Mouse (Mus musculus) ES-E14 (cell line): Measurements from ENCODE around the gene Ophn1. TPM values are rescaled to one million over a fixed set of nuclear protein-coding genes. Genes with fewer than 3 reads are reported as not detected.

Source experiments
- DNase-seq: peaks from one replicate; pipeline ENCODE4 v3.0.0-alpha.2; 2013; ENCODE audit warnings: low read depth, low spot score
- H3K27ac ChIP-seq: 2 replicates; pipeline ENCODE4 v1.5.1; 2012; ENCODE audit warnings: low read depth, mild to moderate bottlenecking, low read length, moderate library complexity, mixed read lengths; ENCODE audit not compliant: poor library complexity, insufficient read depth, severe bottlenecking
- H3K36me3 ChIP-seq: 2 replicates; pipeline ENCODE4 v1.6.1; 2012; ENCODE audit warnings: mild to moderate bottlenecking, low read length, moderate library complexity, mixed read lengths; ENCODE audit not compliant: control insufficient read depth, poor library complexity, insufficient read depth, severe bottlenecking
- H3K4me1 ChIP-seq, 2 experiments: fragments of 150-350 bp in 1 of 2; sonication (generic) in 1 of 2; 2 replicates each; pipeline ENCODE4 v1.6.1; 2012; ENCODE audit warnings: low read length in 2 of 2, mild to moderate bottlenecking in 1 of 2, mixed read lengths in 1 of 2; ENCODE audit not compliant: control insufficient read depth in 2 of 2, insufficient read depth in 2 of 2, poor library complexity in 1 of 2
- H3K4me3 ChIP-seq, 2 experiments: fragments of 150-350 bp in 1 of 2; sonication (generic) in 1 of 2; 2 replicates each; pipeline ENCODE4 v1.5.1; 2012; ENCODE audit warnings: low read length in 2 of 2, low read depth in 1 of 2, mild to moderate bottlenecking in 1 of 2, mixed read lengths in 1 of 2; ENCODE audit not compliant: insufficient read depth in 1 of 2, poor library complexity in 1 of 2, severe bottlenecking in 1 of 2
- H3K9ac ChIP-seq: 2 replicates; pipeline ENCODE4 v1.6.1; 2012; ENCODE audit warnings: low read depth, mild to moderate bottlenecking, low read length, mixed read lengths; ENCODE audit not compliant: poor library complexity, insufficient read depth, severe bottlenecking
- H3K9me3 ChIP-seq: fragments of 150-350 bp; sonication (generic); 2 replicates; pipeline ENCODE4 v1.6.1; 2012; ENCODE audit warnings: low read depth, mild to moderate bottlenecking, low read length; ENCODE audit not compliant: control insufficient read depth, insufficient read depth
- CHD2 ChIP-seq: IDR thresholded peaks from 2 replicates; pipeline ENCODE4 v1.6.1; 2014; ENCODE audit warnings: mild to moderate bottlenecking, low read depth, low read length, inconsistent platforms
- HCFC1 ChIP-seq: IDR thresholded peaks from 2 replicates; pipeline ENCODE4 v1.6.1; 2012; ENCODE audit warnings: low read length, inconsistent platforms, borderline replicate concordance; ENCODE audit not compliant: insufficient read depth
- MAFK ChIP-seq: IDR thresholded peaks from 2 replicates; pipeline ENCODE4 v1.6.1; 2014; ENCODE audit warnings: mild to moderate bottlenecking, low read depth, low read length, inconsistent platforms; ENCODE audit not compliant: insufficient read depth
- ZC3H11A ChIP-seq: IDR thresholded peaks from 2 replicates; pipeline ENCODE4 v1.6.1; 2012; ENCODE audit warnings: low read depth, mild to moderate bottlenecking, inconsistent platforms, low read length, borderline replicate concordance
- ZNF384 ChIP-seq: IDR thresholded peaks from 2 replicates; pipeline ENCODE4 v1.6.1; 2012; ENCODE audit warnings: low read depth, low read length, inconsistent platforms
- in situ Hi-C, 2 experiments: fragments of 600-800 bp; cut with MboI; formaldehyde crosslinking; loops; one replicate each; pipeline ENCODE4 v1.15.1; 2025; ENCODE audit warnings: low sequenced_read_pairs in 2 of 2, inconsistent platforms in 1 of 2; ENCODE audit not compliant: unreplicated experiment in 2 of 2
- total RNA-seq: library from RNA; depleted of rRNA; stranded (reverse); fragments of 300-350 nt; gene quantifications from 2 replicates; pipeline ENCODE4 v1.2.3, GENCODE M21; 2012

Ophn1 gene
- total RNA-seq, 1 experiment: 2.9 TPM

DNA sequence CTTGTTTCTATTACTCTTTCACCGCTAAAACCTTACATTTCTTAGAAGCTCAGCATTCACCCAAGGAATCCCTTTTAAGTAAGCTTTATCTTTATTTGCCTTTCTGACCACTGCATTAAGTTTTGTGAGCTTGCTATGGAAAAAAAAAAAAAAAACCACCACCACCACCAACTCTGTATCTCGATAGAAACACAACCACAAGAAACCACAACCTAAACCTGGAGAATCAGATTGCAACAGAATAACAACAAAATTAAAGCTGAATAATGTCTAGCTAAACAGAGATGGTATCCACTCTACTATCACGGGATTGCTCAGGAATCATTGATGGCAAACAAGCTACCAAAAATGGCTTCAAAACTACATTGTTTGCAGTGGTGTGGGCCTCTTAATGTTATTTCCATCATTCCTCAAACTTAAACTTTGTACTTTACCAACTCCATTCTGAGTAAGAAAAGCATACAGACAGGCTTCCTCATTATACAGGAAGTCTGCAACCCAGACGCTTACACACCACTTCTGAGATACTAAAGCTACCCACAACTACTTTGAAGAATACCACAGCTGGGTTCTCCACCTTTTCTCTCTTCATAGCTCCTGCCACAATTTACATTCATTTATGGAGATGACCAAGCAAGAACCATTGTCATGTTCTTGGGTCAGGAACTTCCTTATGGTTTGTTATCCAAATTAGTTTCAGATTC is 116.4 kb downstream of the Ophn1 start:
- DNase-seq: no peak
- no peaks in the 10 kb centered on the region for H3K4me1 ChIP-seq
- no peak overlapping the region for H3K9ac ChIP-seq
- TF ChIP-seq HCFC1 (no peak), MAFK (no peak), ZNF384 (no peak), ZC3H11A (no peak), CHD2 (no peak)
- in situ Hi-C loops: no loop called here
- no peaks in the 10 kb centered on the region for H3K9me3 ChIP-seq
- H3K4me3 ChIP-seq: no peak overlapping the region
- no peak overlapping the region for H3K27ac ChIP-seq
- no peaks in the 10 kb centered on the region for H3K36me3 ChIP-seq

DNA sequence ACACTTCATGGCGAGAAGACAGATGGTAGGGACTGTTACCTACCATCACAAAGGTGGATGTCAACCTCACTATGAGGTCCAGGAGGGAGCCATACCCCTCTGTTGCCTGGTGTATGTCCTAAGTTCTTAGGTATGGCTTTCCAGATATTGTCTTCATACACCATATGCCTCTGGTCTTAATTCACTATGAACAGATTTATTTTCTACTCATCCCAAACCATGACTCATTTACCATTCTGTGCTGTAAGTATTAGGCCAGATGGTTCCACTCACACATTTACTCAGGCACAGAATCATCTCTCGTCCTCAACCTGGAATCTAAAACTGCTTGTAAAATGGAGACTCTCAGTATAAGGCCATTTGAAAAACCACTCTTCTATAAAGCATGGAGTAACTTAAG is 135.7 kb downstream of the Ophn1 start:
- no peak for TF ChIP-seq HCFC1
- in situ Hi-C loops: no loop called here

GRCm38 (mm10) chrX:98751279-98751817 is 139.5 kb downstream of the Ophn1 start:
- TF ChIP-seq CHD2: no peak
- TF ChIP-seq MAFK: no peak
- no peak for TF ChIP-seq HCFC1
- no peak for TF ChIP-seq ZC3H11A
- TF ChIP-seq ZNF384: no peak
- H3K9ac ChIP-seq: no peak overlapping the region
- in situ Hi-C loops: no loop called here
- H3K27ac ChIP-seq: no peak overlapping the region
- no peaks in the 10 kb centered on the region for H3K36me3 ChIP-seq
- no peak for DNase-seq
- H3K4me1 ChIP-seq: no peaks in the 10 kb centered on the region
- H3K9me3 ChIP-seq: no peaks in the 10 kb centered on the region
- H3K4me3 ChIP-seq: no peak overlapping the region

More for the DNA sequence above, 135.7 kb downstream of the Ophn1 start:
- Histone ChIP-seq H3K9me3 (no peaks in the 10 kb centered on the region), H3K36me3 (no peaks in the 10 kb centered on the region), H3K27ac (no peak overlapping the region), H3K9ac (no peak overlapping the region), H3K4me3 (no peak overlapping the region), H3K4me1 (no peaks in the 10 kb centered on the region)
- no peak for DNase-seq

- no peaks in the 10 kb centered on the region for H3K4me1 ChIP-seq
- no peak overlapping the region for H3K9ac ChIP-seq
- no peaks in the 10 kb centered on the region for H3K9me3 ChIP-seq
- no peak overlapping the region for H3K4me3 ChIP-seq
- TF ChIP-seq ZC3H11A (no peak), ZNF384 (no peak), MAFK (no peak), HCFC1 (no peak), CHD2 (no peak)
- no peak for DNase-seq
- in situ Hi-C loops: no loop called here
- no peak overlapping the region for H3K27ac ChIP-seq
- H3K36me3 ChIP-seq: no peaks in the 10 kb centered on the region
Observed at GRCm38 (mm10) chrX:98736758-98737157, 154.1 kb downstream of the Ophn1 start.

GRCm38 (mm10) chrX:98722991-98723390 is 167.8 kb downstream of the Ophn1 start:
- no peak for TF ChIP-seq ZC3H11A
- no peak for TF ChIP-seq CHD2
- no peak for TF ChIP-seq MAFK
- no peak for TF ChIP-seq HCFC1
- no peak for TF ChIP-seq ZNF384
- Histone ChIP-seq H3K4me1 (no peaks in the 10 kb centered on the region), H3K4me3 (no peak overlapping the region), H3K9ac (no peak overlapping the region), H3K9me3 (no peaks in the 10 kb centered on the region), H3K27ac (no peak overlapping the region), H3K36me3 (no peaks in the 10 kb centered on the region)
- in situ Hi-C loops: loop anchor here in 1 of 2 experiments (25.0 kb wide), 2 partner anchors 214 to 389 kb away; partner anchors contain the start of gene Yipf6
- DNase-seq: no peak
